Mouse (Mus musculus) inflammation-experienced regulatory T-cells, adult 6 months (primary cell): ENCODE measurements around the gene Hmgb1. TPM values are rescaled to one million over a fixed set of nuclear protein-coding genes. Genes with fewer than 3 reads are reported as not detected.

Experiments
- ATAC-seq: one replicate; pipeline ENCODE4 v1.8.0; 2017
- polyA plus RNA-seq, 3 experiments: library from polyadenylated mRNA; unstranded; fragments of 100-300 nt; shearing (Covaris generic); gene quantifications; one replicate each; pipeline ENCODE4 v1.2.1; 2017

The Hmgb1 gene
- polyA plus RNA-seq, 3 experiments from 2014 or later, result 359 to 1,026 (median 583) TPM

DNA sequence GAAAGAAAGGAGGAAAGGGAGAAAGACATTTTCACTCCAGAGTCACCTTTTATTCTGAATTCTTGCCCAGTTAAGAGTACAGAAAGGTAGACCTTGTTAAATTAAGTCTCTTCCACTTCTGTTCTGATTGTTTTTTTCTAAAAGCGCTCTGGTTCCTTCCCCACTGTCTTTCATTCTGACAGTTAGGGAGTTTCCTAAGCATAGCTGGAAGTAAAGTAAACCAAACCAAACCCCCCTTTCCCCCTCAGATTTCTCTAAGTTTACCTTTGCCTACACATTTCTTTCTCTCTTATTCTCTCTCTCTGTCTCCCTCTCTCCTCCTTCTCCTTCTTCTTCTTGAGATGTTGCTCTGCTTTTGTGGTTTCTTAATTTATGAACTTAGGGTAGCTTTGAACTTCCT lies 85.3 kb downstream of the Hmgb1 start:
- ATAC-seq, result no peak

DNA sequence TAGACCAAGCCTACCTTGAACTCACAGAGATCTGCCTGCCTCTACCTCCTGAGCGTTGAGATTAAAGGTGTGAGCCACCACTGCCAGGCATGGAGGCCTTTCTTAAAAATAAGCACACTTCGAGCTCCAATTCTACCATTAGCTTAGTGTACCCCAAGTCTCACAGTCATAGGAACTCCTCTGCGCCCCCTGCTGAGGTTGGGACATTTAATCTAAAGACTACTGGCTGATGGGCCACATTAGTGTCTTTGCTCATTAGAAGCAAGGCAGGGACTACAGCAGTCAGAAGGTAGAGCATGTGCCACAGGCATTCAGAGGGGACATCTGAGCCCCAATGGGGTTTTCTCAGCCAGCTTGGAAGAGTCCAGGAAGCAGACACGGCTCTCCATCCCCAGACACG lies 86.4 kb downstream of the Hmgb1 start:
- ATAC-seq, result no peak

DNA sequence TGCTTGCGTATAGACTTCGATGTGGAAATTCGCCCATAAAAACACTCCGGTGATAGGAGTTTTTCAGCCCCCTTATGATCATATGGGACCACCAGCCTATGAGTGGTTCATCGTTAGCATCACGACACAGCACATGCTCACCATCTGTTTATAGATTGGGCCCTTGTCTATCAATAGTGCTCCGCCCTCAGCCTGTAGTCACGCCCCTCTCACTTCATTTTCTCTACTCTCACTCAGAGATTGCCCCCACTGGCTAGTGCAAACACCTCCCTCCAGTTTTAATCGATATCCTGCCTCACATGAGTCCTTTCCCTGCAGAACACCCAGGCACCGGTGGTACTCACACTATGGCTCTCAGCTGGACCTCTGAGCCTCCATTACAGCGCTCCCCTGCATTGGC lies 88.0 kb downstream of the Hmgb1 start:
- no peak for ATAC-seq

DNA sequence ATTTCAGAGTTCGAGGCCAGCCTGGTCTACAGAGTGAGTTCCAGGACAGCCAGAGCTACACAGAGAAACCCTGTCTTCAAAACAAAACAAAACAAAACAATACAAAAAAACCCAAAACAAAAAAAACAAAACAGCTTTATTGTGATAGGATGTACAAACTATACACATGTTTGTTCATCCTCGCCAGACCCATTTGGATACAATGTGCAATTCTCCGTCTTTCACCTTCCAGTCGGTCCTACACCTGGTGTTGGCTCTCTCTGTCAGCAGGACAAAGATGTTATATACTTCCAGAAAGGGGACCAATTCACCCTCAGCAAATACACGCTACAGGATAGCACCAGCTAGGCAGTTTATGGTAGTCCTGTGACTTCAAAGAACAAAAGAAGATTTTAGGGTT lies 91.4 kb downstream of the Hmgb1 start:
- no peak for ATAC-seq

DNA sequence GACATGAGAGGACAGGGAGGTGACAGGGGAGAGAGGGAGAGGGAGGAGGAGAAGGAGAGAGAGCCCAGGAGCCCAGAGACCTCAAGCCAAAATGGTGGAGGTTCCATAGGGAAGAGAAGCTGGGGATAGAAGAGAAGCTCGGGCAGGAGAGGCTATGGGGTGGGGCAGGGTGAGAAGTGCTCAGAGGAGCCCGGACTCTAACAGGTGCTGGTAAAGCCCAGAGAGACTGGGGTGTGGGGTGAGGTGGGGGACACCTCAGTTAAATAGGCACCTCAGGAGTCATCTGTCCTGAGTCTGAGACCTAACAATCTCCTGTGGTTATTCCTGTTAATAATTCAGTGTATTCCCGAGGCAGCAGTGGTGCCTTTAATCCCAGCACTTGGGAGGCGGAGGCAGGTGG lies 91.8 kb downstream of the Hmgb1 start:
- ATAC-seq, result no peak

DNA sequence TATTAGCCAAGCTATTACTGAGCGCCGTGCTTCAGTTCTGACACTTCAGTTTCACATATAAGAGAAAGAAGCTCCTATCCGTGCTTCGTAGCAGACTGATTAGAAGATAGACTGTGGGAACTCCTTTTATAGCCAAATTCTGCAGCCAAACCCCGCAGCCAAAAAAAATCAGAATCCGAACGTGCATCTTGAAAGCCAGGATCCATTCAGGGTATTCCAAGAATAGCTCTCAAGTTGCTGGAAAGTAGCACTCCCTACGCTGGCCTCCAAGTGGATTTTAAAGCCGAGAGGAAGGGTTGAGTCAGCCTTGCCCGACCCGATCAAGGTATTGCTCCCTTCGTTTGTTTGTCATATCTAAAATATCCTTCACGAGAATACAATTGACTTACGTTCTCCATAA lies 93.0 kb downstream of the Hmgb1 start:
- no peak for ATAC-seq

DNA sequence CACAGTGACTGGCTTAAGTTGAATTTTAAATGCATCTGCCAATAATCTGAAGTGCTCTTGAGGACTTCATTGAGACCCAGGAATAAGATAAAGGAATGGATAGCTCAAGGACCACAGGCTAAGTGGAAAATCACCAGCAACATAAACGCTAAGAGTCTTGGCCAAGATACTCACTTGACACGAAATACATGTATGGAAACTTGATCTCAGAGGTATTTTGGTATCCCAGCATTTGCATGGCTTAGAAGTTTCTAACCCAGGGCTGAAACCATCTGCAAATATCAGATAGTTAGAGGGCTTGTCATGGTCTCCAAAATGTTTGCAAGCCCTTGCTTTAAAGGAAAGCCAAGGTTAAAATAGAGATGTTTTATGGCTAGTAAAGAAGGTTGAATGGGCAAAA lies 94.4 kb downstream of the Hmgb1 start:
- ATAC-seq, result no peak

DNA sequence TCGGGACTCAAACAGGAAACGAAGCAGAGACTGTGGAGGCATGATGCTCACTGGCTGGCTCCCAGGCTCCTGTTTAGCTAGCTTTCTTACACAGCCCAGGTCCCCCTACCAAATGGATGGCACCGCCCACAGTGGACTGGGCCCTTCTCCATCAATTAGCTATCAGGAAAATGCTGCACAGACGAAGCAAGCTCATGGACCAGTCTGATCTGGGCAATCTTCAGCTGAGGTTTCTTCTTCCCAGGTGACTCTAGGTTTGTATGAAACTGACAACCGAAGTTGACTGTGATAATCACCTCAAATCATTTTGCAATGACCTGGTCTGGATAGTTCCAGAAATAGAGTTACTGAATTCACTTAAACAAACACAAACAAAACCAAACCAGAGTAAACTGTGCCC lies 94.8 kb downstream of the Hmgb1 start:
- no peak for ATAC-seq

DNA sequence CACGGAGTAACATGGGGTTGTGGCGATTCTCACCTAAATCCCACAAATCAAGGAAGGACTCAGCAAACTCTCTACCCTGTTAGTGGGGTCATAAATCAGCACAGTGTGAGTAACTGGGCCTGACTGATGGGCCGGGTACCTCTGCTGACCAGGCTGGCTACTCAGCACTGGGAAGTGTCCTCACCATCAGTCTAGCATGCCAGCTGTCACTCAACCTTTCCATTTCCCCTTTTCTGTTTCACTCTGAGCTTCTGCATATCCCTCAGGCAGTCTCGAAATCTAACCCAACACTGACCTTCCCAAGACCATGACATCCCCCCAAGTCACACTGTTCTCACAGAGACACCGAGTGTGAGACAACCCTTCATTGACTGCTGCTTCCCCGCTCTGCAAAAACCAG lies 95.4 kb downstream of the Hmgb1 start:
- ATAC-seq, result no peak

DNA sequence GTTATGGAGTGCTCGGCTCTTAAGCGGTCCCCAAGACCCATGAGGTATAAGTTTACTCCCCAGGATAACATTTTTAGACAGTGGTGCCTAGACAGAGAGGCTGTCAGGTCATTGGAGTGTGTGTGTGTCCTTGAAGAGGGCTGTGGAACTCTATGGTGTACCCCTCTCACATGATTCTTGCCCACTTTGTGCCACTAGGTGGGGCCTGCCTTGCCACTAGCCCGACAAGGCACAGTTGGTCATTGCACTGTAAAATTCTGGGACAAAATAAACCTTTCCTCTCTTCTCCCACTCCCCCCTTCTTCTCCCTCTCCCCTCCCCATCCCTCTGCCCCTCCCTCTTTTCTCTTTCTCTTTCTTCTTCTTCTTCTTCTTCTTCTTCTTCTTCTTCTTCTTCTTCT lies 96.1 kb downstream of the Hmgb1 start:
- no peak for ATAC-seq

DNA sequence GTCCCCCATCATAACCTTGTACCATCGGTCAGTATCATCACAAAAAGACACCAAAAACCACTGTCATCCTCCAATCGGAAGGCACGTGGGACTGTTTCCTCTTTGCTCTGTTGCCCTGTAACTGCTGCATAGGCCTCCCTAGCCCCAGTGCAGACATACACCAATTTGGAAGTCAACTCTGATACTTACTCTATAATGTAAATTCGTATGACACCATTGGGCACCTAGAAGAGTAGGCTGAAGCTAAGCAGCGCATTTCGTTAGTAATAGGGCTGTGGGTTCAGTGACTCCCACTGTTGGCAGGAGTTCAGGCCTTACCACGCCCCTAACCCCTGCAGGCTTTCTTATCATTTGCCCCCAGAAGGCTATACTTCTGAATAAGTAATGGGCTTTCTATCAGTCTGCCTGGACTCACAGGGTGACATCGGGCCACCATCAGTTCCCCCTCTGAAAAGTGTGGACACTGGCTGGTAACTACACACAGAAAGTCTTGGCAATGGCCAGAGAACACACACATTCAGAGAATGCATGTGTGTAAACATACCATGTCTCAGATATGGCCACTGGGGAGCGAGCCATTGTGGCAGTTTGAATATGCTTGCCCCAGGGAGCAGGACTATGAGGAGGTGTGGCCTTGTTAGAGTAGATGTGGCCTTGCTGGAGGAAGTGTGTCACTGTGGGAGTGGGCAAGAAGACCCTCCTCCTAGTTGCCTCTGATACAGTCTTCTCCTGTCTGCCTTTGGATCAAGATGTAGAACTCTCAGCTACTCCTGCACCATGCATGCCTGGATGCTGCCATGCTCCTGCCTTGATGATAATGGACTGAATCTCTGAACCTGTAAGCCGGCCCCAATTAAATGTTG lies 97.7 kb downstream of the Hmgb1 start:
- no peak for ATAC-seq

DNA sequence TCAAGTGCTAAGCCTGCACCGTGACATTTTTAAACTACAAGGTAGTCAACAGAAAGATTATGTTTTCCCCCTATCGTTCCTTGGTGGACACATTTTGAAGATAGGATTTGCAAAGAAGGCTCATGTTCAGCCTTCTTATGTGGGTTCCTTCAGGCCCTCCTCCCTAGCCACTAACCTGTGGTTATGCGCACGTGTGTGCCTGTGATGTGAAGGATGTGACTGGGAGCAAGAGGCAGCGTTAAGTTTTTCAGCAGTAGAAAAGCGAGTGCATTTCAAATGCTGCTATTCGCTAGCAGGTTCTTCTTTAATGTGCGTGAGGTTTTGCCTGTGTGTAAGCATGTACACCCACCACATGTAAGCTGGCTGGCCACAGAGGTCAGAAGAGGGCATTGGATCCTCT lies 103.8 kb downstream of the Hmgb1 start:
- no peak for ATAC-seq

DNA sequence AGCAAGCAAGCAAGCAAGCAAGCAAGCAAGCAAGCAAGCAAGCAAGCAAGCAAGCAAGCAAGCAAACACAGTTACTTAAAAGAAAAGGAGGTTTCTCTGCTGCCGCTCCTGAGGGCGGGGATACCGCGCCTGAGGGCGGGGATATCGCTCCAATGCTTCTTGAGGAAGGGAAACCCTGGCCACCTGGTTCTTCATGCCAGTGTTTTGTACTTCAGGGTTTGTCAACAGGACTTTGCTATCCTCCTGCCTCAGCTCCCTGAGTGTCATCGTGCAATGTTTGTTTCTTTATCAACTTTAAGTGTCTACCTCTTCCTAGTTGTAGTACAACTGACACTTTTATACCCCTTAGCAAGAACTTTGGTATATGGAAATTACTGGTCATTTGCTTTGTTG lies 104.5 kb downstream of the Hmgb1 start:
- ATAC-seq, result no peak

DNA sequence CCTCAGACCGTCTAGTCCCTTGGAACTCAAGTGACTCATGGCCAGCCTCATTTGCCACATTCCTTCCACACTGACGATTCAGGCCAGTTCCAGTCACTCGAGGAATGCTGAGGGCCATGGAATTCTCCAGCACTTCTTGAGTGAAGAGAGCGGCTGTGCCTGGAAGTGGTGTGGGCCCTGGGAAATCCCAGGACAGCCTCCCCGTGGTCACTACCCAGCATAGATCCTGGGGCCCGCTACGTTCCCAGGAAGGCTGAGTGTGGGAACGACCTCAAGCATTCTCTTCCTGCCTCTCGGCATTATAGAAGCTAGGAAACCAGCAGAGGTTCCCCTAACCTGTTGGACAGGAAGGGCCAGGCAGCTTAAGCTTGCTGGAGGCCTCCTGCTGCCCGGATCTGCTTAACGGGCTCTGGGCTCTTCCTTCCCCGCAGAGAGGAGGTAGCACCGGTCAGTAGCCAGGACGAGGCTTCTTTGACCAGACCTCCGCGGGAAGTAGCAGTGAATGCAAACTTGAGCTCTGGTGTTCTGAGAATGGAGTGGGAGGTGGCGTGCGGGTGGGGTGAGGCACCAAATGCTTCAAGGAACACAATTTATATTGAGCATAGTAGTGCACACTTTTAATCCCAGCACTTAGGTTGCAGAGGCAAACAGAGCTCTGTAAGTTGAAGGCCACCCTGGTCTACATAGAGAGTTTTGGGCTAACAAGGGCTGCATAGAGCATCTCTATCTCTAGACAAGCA lies 105.1 kb downstream of the Hmgb1 start:
- no peak for ATAC-seq

DNA sequence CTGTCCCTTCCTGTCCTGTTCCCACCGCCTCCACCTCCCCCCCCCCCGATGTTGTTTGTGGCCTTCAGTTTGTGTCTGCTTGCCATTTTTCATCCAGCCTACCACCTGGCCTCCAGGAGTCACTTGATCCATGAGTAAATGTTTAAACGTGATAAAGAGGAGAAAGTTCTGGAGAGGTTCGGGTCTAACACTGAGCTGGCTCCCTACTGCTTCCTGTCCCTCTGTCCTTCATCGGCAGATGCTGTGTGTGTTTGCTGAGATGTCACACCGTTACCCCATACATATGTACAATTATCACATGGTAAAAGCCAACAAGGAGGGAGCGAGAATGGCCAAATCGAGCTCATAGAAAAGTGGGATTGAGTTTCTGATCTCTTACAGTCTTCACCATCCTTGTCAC lies 107.2 kb downstream of the Hmgb1 start:
- no peak for ATAC-seq

DNA sequence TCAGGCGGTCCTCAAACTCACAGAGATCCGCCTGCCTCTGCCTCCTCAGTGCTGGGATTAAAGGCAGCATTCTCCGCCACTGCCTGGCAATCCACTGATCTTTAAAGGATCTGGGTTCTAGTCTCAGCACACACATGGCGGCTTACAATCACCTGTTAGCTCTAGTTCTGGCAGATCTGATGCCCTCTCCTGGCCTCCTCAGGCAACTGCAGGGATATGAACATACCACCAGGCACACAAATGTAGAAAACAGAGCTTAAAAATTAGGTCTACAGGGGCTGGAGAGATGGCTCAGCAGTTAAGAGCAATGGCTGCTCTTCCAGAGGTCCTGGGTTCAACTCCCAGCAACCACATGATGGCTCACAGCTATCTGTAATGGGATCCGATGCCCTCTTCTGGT lies 112.7 kb downstream of the Hmgb1 start:
- ATAC-seq, result no peak

DNA sequence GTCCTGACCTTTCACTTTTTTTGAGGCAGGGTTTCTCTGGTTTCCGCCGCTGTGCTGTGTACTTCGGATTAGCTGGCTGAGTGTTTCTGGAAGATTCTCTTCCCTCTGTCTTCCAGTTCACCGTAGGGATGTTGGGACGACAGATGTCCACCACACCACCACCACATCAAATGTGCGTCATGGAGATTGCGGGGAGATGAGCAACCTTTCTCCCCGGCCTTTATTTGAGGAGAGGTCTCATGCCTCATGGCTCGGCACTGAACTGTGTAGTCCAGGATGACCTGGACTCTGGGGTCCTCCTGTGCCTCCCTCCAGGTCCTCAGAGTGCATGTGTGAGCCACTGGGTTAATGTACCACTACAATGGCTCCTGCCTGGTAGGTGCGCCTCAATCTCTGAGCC lies 115.5 kb downstream of the Hmgb1 start:
- no peak for ATAC-seq

DNA sequence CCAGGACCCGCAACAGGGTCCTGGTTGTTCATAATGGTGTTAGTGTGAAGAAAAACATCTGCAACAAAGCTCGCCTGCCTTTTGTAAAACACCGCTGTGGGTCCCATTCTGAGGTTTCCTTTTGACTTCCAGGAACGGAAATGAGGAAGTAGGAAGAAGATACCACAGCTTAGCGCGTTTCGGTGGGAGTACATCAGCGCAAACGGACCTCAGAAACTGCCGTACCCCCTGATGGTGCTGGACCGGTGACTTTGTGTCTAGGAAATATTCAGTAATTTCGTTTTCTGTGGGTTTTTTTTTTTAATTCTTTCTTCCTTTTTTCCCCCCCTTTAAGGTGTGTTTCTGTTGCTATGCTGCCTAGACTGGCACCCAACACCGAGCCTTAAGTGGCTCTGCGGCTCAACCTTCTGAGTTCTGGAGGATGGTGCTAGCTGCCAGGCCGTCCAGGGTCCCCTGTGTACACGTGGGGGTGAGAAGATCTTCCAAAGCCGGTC lies 116.0 kb downstream of the Hmgb1 start:
- peak; percentile 62 for ATAC-seq

DNA sequence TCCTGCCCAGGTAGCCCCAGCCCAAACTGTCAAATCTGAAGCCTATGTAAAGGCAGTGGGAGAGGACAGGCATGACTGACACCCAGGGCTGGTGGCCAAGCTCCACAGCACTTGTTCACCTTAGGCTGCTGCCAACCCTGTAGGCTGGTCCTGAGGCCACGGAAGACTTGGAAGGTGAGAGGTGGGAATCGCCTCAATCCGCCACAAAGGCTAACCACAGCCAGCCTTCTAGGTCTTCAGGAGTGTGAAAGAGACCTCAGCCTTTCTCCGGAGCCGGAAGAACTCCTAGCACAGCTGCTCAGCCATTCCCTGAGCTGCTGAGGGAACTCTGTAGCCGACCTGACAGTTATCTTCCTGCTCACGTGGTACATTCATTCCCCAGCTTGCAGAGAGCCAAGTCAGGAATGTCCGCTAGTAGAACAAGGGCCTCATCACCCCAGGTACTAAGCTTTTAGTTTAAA lies 116.8 kb downstream of the Hmgb1 start:
- peak; percentile 50 for ATAC-seq

DNA sequence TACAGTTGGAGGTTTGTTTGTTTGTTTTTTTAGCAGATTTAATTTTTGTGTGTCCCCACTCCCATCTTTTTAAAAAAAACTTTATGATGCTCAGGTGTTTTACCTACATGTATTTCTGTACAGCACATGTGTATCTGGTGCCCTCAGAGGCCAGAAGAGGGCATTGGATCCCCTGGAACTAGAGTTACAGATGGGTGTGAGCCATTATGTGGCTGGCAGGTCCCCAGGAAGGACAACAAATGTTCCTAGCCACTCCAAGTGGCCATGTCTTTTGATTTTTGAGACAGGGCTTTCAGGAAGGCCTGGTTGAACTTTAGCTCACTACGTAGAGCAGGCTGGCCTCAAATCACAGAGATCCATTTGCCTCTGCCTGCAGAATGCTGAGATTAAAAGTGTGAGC lies 121.5 kb downstream of the Hmgb1 start:
- no peak for ATAC-seq

DNA sequence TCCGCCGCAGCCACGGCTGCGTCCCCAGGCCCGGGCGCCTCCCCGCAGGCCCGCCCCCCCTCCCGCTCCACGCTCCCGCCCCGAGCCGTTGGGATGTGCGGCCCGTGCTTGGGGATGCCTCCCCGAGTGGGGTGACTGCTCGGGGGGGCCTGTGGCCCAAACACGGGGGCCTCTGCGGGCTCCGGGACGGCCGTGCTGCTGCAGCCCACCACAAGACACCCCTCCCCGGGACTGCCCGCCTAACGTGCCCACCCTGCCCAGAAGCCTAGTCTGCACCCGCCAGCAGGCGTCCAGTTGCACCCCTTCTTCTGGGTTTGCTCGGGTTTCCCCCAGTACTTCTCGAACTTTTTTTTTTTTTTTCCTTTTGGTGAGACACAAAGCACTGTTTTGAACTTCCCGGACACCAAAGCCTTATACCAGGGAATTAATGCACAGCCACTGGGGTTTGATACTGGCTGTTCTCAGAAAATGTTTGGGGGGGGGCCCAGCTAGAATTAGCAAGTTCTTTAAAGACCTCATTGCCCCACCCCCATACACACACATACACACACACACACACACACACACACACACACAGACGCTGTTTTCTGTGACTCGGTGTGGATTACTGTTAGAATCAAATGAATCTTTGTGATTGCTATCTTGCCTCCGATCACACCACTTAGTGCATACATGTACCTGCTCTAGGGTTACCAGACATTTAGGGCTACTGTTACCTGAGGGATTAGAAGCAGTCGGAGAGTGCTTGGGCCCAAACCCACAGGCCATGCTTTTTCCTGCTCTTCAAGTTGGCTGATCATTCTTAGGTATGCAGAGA lies 130.7 kb downstream of the Hmgb1 start:
- ATAC-seq, result no peak

DNA sequence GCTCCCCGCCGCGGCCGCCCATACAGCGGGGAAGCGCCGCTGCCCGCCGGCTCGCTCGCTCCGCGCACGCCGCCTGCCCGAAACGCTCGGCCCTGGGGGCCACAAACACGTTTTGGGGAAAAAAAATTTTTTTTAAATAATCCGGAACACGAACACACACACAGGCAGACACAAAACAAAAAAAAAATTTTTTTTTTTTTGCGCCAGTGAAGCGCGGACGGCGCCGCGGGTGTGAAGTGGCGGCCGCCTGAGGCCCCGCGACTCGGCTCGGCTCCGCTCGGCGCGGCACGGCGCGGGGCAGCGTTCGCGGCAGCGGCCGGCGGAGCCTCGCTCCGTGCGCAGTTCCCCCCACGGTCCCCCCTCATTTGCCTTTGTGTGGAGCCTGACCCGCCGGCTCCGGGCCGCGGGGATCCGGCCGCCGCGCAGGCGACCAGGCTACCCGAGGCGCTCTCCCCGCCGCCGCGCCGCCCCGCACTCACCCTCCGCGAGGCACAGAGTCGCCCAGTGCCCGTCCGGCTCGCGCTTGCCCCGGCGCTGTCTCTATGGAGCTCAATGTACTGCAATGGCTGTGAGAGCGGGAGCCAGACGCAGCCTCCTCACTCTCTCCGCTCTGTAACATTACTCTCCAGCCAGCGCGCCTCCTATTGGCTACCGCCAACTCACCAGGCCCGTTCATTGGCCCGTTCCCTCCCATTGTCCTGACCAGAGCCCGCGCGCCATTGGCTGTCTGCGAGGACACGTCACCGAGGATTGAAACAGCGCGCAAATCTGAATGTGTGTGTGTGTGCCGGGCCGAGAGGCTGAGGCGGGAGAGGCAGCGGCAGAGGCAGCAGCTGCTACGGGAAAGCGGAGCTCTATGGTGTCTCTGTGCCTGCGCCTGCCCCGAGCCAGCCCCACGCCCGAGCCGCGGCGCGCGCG lies 131.6 kb downstream of the Hmgb1 start:
- ATAC-seq, result peak; percentile 93
